Mouse (Mus musculus) embryonic stem cell, embryonic (primary cell): ENCODE results near the gene Nop9.

Experiments used
- CTCF ChIA-PET, 4 experiments: fragments of 300-600 bp in 2 of 4; fragments of 350-600 bp in 2 of 4; sonication (Branson Sonifier 250); formaldehyde crosslinking; loops; one replicate each; lab custom pipeline; 2022; ENCODE audit warnings: inconsistent platforms in 2 of 4; lab: Charles Lee
- POLR2A ChIA-PET, 4 experiments: fragments of 300-600 bp in 2 of 4; fragments of 350-600 bp in 2 of 4; sonication (Branson Sonifier 250); formaldehyde crosslinking; loops; one replicate each; lab custom pipeline; 2022; ENCODE audit warnings: antibody characterized with exemption in 4 of 4, inconsistent platforms in 1 of 4; lab: Charles Lee

Nop9 gene

DNA sequence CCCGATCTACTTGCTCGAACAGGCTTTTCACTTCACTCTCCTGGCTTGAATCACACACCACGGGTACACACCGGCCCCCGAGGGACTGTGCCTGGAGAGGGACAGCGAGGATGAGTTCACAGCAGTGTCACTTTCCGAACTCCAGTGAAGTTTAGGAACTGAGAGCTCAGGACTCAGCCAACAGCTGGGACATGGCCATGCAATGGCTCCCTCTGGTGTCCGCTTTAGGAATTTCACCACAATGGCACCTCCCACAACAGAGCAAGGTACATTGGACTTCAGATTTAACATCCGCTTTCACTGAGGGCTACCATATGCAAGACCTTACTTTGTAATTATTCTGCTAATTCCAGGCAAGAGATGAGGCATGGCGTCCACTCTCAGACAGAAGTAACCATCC, 1.8 kb upstream of the Nop9 start:
- ChIA-PET POLR2A (interaction anchor here (0.6 to 4.4 kb wide), 28 partner anchors 8 to 184 kb away, joined by 3 to 34 read pairs (median 4); partner anchors contain the start of genes Tinf2 (in 4 of the 4), Gmpr2 (in 2 of the 4), Nedd8 (in 2 of the 4) and Psme2 (in 2 of the 4)), CTCF (interaction anchor here (0.6 to 3.2 kb wide), 55 partner anchors 9 to 703 kb away, joined by 3 to 45 read pairs (median 4); partner anchors contain the start of genes Tinf2 (in 4 of the 4), Gmpr2 (in 2 of the 4), Mdp1 (in 2 of the 4) and Nedd8 (in 2 of the 4))

DNA sequence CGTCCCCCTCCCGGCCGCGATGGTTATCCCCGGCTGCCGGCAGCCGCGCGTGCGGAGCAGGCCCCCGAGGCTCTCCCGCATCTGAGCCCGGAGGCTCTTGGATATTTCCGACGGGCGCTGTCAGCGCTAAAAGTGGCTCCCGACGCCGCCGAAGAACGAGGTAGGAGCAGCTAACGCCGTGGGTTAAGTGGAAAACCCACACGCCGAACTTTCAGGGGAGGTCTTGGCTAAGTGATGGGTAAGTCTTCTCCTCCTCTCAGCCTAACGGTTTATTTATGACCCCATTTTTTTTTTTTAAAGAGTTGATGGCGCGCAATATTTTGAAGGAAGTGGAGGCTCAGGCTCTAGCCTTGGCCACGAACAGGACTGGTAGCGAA, 356 bp downstream of the Nop9 start:
- ChIA-PET POLR2A (interaction anchor here in 3 of 4 experiments (0.6 to 4.4 kb wide), 26 partner anchors 9 to 235 kb away, joined by 3 to 34 read pairs (median 4); partner anchors contain the start of genes Tinf2 (in 3 of the 3), Gmpr2 (in 2 of the 3), Mdp1 (in 2 of the 3) and Nedd8 (in 2 of the 3)), CTCF (interaction anchor here in 2 of 4 experiments (0.5 to 3.2 kb wide), 17 partner anchors 12 to 1218 kb away, joined by 3 to 45 read pairs (median 4); partner anchors contain the start of genes A730061H03Rik (in 1 of the 2), Ltb4r2 (in 1 of the 2), Psme2 (in 1 of the 2) and Rabggta (in 1 of the 2))

DNA sequence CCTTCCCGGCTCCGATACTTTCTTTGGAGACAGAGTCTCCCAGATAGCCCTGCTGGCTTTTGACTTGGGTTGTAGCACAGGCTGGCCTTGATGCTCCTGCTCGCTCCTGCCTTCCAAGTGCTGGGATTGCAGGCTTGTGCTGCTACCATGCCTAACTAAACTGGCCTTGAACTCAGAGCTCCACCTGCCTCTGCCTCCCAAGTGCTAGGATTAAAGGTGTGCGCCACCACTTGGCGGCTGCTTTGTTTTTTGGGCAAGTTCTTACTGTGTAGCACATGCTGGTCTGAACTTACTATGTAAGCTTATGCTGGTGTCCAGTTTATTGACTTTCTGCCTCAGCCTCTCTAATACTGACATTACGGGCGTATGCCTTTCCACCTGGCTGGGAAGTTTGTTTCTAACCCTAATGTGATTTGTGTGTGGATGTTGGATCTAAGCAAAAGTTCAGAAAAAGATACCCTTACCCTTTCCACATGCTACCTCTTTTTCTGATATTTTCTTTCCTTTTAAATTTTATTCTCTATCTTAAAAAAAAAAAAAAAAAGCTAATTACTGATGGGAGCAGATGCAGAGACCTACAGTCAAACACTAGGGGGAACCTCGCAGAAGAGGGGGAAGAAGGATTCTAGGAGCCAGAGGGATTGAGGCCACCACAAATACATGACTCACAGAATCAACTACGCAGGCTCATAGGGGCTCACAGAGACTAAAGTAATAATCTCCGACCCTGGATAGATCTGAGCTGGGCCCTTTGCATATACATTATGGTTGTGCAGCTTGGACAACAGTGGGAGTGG, 1.8 kb downstream of the Nop9 start:
- ChIA-PET POLR2A (interaction anchor here in 2 of 4 experiments (0.6 to 4.4 kb wide), 10 partner anchors 10 to 76 kb away, joined by 3 to 34 read pairs (median 5); partner anchors contain the start of genes Gmpr2 (in 1 of the 2), Ltb4r2 (in 1 of the 2), Nedd8 (in 1 of the 2) and Tinf2 (in 1 of the 2)), CTCF (interaction anchor here in 2 of 4 experiments (0.7 to 2.5 kb wide), 8 partner anchors 10 to 172 kb away, joined by 3 to 9 read pairs (median 3); partner anchors contain the start of genes Ltb4r2 (in 2 of the 2), Tinf2 (in 2 of the 2) and Mdp1 (in 1 of the 2))

DNA sequence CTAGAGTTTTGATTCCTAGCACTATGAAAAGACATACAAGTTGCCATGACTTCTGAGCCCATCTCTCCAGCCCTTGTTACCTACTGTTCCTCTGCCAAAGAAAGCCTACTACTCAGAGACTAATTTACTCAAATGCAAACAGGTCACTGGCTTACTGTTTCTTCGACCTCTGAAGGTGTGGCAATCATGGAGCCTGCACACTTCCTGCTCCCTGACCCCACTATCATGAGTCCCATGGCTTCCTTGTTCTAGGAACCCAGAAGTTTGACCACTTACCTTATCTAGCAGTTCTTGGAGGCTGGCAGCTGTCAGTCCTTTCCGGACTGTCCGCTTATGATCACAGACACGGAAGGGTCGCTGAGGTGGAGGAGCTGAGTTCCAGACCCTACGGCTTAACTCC, 12.1 kb downstream of the Nop9 start:
- CTCF ChIA-PET: interaction anchor here in 2 of 4 experiments (0.6 to 1.0 kb wide), 3 partner anchors 11 to 242 kb away, joined by 3 to 5 read pairs (median 3); no protein-coding TSS in a partner anchor
- POLR2A ChIA-PET: interaction anchor here in 3 of 4 experiments (0.6 to 1.5 kb wide), 9 partner anchors 10 to 198 kb away, joined by 3 to 5 read pairs (median 3); partner anchors contain the start of genes Tinf2 (in 2 of the 3), A730061H03Rik (in 1 of the 3), Dcaf11 (in 1 of the 3) and Dhrs1 (in 1 of the 3)

DNA sequence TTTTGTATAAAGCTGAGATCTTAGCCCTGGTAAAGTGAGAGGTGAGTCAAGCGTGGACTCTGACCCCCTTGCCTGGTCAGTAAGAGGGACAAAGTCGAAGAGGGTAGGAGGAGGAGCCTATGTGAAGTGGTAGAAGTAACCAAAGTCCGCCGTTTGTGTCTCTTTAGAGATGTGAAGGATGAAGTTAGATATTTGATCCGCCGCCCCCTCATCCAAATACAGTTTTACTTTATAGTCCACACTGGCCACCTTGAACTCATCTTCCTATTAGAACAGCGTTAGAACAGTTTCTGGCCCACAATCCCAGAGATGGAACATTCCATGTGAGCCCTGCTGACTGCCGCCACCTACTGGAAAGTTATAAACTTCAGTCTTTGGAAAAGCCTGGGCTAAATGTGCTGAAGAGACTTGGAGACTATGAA, 12.9 kb downstream of the Nop9 start, which contains the start of gene Cideb:
Cideb (minus strand) TSS at position 96 of the 422 bp plus-strand sequence.
- CTCF ChIA-PET: no interaction called here
- POLR2A ChIA-PET: interaction anchor here in 2 of 4 experiments (0.6 to 1.2 kb wide), 4 partner anchors 12 to 78 kb away, joined by 3 to 4 read pairs (median 3); partner anchors contain the start of gene Tinf2 (in 1 of the 2)

DNA sequence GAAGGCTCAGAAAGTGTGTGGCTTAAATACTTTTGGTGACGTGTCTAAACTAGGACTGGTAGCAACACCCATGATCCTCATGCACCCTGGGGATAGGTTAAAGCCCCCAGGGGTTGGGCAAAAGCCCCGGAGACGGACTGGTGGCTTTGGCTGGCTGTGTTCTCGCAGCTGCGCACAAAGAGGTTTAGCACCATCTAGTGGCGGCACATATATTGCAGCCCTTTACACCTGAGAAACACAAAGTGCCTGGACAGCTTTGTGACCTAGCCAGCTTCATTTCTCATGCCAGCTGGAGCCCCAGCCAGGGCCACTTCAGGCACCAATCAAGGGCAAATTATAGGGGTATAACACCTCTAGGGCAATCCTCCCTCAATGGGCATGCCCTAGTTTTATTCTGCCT, 14.7 kb downstream of the Nop9 start:
- ChIA-PET POLR2A (interaction anchor here in 3 of 4 experiments (0.6 to 4.0 kb wide), 28 partner anchors 12 to 723 kb away, joined by 3 to 20 read pairs (median 3); partner anchors contain the start of genes Rabggta (in 3 of the 3), Tinf2 (in 3 of the 3), A730061H03Rik (in 2 of the 3) and Dcaf11 (in 1 of the 3)), CTCF (interaction anchor here (0.6 to 2.7 kb wide), 39 partner anchors 8 to 417 kb away, joined by 3 to 15 read pairs (median 3); partner anchors contain the start of genes Tinf2 (in 3 of the 4), Dhrs1 (in 2 of the 4), Nop9 (in 2 of the 4) and Psme2 (in 2 of the 4))

DNA sequence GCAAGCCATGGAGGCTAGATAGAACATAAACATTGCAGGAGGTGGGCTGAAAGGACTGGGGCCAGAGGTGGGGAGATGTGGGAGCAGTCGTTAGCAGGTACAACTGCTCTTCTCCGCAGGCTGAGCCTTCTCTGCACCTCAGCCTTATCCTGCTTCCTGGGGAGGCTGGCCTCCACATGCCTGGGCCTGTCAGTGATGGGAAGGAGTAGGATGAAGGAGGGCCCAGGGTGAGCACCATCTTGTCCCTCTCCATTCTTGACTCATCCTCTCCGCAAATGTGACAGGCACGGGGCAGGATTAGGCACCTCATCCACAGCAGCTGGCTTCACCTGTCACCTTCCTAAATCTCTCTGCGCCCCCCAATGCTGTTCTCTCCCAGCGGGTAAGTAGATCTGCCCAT, 15.7 kb downstream of the Nop9 start, which contains the start of gene Ltb4r2:
Ltb4r2 (plus strand) TSS at position 266 of the 400 bp plus-strand sequence.
- ChIA-PET CTCF (interaction anchor here (0.6 to 2.7 kb wide), 42 partner anchors 9 to 497 kb away, joined by 3 to 15 read pairs (median 4); partner anchors contain the start of genes Tinf2 (in 3 of the 4), A730061H03Rik (in 1 of the 4), Cbln3 (in 1 of the 4) and Dcaf11 (in 1 of the 4)), POLR2A (interaction anchor here (0.6 to 4.0 kb wide), 34 partner anchors 8 to 384 kb away, joined by 3 to 20 read pairs (median 4); partner anchors contain the start of genes Tinf2 (in 3 of the 4), A730061H03Rik (in 2 of the 4), Gmpr2 (in 2 of the 4) and Nedd8 (in 2 of the 4))

DNA sequence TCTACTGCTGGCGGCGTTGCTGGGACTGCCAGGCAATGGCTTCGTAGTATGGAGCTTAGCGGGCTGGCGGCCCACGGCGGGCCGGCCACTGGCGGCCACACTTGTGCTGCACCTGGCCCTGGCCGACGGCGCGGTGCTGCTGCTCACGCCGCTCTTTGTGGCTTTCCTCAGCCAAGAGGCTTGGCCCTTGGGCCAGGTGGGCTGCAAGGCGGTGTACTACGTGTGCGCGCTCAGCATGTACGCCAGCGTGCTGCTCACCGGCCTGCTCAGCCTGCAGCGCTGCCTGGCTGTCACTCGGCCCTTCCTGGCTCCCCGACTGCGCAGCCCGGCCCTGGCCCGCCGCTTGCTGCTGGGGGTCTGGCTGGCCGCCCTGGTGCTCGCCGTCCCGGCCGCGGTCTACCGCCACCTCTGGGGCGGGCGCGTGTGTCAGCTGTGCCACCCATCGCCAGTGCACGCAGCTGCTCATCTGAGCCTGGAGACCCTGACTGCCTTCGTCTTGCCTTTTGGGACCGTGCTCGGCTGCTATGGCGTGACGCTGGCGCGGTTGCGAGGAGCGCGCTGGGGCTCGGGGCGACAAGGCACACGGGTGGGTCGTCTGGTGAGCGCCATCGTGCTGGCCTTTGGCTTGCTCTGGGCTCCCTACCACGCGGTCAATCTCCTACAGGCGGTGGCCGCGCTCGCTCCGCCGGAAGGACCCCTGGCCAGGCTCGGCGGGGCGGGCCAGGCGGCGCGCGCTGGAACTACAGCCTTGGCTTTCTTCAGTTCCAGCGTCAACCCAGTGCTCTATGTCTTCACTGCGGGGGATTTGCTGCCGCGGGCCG, 16.7 kb downstream of the Nop9 start:
- ChIA-PET POLR2A (interaction anchor here (0.7 to 4.0 kb wide), 25 partner anchors 8 to 1345 kb away, joined by 3 to 20 read pairs (median 5); partner anchors contain the start of genes A730061H03Rik (in 2 of the 4), Gmpr2 (in 2 of the 4), Nedd8 (in 2 of the 4) and Tinf2 (in 2 of the 4)), CTCF (interaction anchor here in 3 of 4 experiments (0.6 to 2.7 kb wide), 21 partner anchors 8 to 265 kb away, joined by 3 to 10 read pairs (median 3); partner anchors contain the start of genes A730061H03Rik (in 1 of the 3), Emc9 (in 1 of the 3), Mdp1 (in 1 of the 3) and Tinf2 (in 1 of the 3))

DNA sequence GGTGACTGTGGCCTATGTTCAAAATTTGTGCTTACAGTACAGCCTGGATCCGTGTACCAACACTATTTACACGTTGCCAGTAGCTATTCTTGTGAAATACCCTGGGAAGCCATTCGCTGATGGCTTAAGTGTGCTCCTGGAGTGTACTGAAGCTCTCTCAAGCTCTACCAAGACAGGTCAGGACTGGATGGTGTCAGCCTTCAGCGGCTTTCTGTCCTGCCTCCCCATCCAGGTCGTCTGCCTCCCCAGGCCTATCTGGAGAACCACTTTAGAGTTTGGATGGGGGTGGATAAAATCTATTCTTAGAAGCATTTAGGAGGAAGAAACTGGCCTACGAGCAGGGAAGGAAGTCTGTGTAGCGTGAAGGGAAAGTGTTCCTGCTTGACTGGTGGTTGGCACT, 17.7 kb downstream of the Nop9 start:
- POLR2A ChIA-PET: interaction anchor here (0.5 to 4.0 kb wide), 9 partner anchors 9 to 220 kb away, joined by 3 to 20 read pairs (median 3); partner anchors contain the start of genes Gmpr2 (in 1 of the 4), Nedd8 (in 1 of the 4) and Rabggta (in 1 of the 4)
- CTCF ChIA-PET: interaction anchor here in 1 of 4 experiments (1.0 to 1.1 kb wide), 2 partner anchors 18 to 111 kb away, joined by 3 read pairs; no protein-coding TSS in a partner anchor

DNA sequence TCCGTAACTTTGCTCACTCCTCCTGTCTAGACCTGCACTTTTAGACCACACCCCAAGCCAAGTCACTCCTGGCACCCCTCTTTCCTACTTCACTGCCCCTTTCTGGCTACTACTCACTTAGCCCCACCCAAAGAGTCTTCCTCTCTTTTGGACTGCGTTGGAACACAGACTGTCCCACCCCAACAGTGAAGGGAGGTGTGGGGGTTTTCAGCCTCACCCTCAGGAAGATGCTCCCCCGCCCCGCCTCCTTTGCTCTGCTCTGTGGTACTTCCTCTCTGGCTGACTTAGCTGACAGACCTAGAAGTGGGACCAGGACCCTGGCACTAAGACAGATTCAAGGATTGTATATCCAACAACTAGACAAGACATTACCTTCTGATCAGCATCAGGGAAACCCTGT, 20.2 kb downstream of the Nop9 start, which contains the start of gene Ltb4r1:
Ltb4r1 (plus strand) TSS at position 267 of the 400 bp plus-strand sequence.
- ChIA-PET POLR2A (no interaction called here), CTCF (no interaction called here)

DNA sequence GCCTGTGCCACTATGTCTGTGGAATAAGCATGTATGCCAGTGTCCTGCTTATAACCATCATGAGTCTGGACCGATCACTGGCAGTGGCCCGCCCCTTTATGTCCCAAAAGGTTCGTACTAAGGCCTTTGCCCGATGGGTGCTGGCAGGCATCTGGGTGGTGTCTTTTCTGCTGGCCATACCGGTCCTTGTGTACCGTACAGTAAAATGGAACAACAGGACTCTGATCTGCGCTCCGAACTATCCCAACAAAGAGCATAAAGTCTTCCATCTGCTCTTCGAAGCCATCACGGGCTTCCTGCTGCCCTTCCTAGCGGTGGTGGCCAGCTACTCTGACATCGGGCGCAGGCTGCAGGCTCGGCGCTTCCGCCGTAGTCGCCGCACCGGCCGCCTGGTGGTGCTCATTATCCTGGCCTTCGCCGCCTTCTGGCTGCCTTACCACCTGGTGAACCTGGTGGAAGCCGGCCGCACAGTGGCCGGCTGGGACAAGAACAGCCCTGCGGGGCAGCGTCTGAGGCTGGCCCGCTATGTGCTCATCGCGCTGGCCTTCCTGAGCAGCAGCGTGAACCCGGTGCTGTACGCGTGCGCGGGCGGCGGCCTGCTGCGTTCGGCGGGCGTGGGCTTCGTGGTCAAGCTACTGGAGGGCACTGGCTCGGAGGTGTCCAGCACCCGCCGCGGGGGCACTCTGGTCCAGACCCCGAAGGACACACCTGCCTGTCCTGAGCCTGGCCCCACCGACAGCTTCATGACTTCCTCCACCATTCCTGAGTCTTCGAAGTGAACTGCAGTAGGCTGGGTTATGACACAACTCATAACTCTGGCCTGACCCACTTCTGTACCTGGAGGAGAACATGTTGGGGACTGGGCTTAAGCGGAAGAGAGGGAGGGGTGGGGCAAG, 22.3 kb downstream of the Nop9 start:
- POLR2A ChIA-PET: interaction anchor here in 3 of 4 experiments (1.0 to 2.2 kb wide), 4 partner anchors 18 to 177 kb away, joined by 3 to 7 read pairs (median 4); partner anchors contain the start of genes Psme2 (in 1 of the 3) and Tm9sf1 (in 1 of the 3)
- CTCF ChIA-PET: interaction anchor here (0.5 to 2.4 kb wide), 11 partner anchors 8 to 152 kb away, joined by 3 to 15 read pairs (median 3); partner anchors contain the start of genes Ripk3 (in 1 of the 4) and Tinf2 (in 1 of the 4)

DNA sequence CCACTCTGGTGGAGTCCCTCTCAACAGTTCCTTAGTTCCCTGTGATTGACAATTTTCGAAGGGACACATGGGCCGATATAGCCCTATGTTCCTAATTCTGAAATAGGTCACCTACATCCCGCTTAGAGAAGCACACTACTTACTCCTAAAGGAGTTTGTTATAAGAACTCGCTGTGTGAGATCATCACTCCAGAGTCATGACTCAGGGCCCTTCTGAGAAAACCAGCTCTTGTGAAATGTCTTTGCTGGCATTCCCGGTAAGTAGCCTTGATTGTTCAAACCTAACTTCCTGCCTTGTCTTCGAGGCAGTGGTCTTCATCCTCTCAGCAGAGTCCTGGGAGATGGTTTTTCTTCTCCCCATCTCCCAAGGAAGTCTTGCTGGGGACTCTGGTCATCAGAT, 23.1 kb downstream of the Nop9 start:
- ChIA-PET POLR2A (interaction anchor here in 2 of 4 experiments (1.0 to 2.2 kb wide), 3 partner anchors 17 to 178 kb away, joined by 3 to 7 read pairs (median 4); partner anchors contain the start of genes Psme2 (in 1 of the 2) and Tm9sf1 (in 1 of the 2)), CTCF (interaction anchor here in 3 of 4 experiments (0.5 to 2.4 kb wide), 6 partner anchors 9 to 151 kb away, joined by 3 to 15 read pairs (median 3); no protein-coding TSS in a partner anchor)

DNA sequence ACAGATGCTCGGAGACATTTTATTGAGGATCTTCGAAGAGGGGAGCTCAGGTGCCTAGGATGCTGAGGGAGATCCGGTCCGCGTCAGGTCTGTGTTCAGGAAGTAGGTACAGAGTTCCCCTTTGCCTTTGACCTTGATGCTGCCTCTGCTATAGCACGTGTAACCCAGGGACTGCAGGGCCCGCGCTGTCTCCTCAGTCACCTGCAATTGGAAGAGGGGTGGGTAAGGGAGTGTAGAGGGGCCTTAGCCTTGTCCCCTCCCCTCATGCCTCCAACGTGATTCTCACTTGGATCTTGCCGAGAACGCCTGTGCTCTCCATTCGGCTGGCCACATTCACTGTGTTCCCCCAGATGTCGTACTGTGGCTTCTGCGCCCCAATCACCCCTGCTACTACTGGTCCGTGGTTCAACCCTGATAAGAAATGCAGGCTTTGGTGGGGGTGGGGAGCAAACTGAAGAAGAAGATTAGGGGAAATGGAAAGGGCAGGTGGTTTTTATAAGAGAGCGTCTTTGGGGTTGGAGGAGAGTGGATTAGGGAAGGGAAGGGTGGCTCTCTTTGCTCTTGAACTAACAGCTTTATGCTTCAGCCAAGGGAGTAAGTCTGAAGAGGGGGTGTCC, 23.7 kb downstream of the Nop9 start:
- CTCF ChIA-PET: interaction anchor here in 2 of 4 experiments (0.7 to 2.4 kb wide), 5 partner anchors 11 to 105 kb away, joined by 3 to 7 read pairs (median 4); no protein-coding TSS in a partner anchor
- POLR2A ChIA-PET: interaction anchor here in 2 of 4 experiments (0.9 to 2.2 kb wide), 6 partner anchors 8 to 179 kb away, joined by 3 to 7 read pairs (median 4); partner anchors contain the start of genes Ltb4r2 (in 1 of the 2), Psme2 (in 1 of the 2) and Tm9sf1 (in 1 of the 2)

DNA sequence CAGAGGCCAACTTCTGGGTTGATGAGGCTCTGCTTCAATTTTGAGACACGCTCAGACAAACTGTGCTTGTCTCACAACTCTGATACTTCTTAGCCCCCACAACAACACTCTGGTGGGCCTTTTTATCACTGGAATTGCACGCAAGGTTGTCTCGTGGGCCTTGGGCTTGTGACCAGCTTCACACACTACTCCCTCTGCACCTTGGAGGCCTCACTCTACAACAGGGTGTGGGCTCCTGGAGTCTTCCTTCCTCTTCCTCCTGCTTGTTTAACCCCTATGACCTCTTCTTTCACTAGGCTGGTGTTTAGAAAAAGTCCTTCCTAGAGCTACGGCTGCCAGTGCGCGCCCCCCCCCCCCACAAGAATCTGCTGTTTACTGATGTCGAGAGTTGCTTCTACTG, 31.2 kb downstream of the Nop9 start:
- ChIA-PET POLR2A (interaction anchor here in 2 of 4 experiments (0.6 to 0.9 kb wide), 6 partner anchors 16 to 158 kb away, joined by 3 to 6 read pairs (median 3); partner anchors contain the start of gene Mdp1 (in 1 of the 2)), CTCF (interaction anchor here in 2 of 4 experiments (0.6 to 1.6 kb wide), 7 partner anchors 15 to 696 kb away, joined by 3 to 5 read pairs (median 4); no protein-coding TSS in a partner anchor)
